Mouse (Mus musculus): Measurements from ENCODE around the gene Jade2.

Jade2 gene

GRCm38 (mm10) chr11:51857081-51857671 is at the start of gene Jade2:
TSS of gene Jade2 (minus strand) at chr11:51857653.
- no peak for DNase-seq (ENCODE audit: low read depth in 1 of 2, low spot score in 2 of 2)

- no peak for DNase-seq (ENCODE audit: low read depth in 1 of 2, low spot score in 2 of 2)
These were observed 46.8 kb upstream of the Jade2 start for GRCm38 (mm10) chr11:51904224-51904623.

GRCm38 (mm10) chr11:51899691-51900090 is 42.2 kb upstream of the Jade2 start:
- DNase-seq (ENCODE audit: low read depth in 1 of 2, low spot score in 2 of 2), result no peak

- no peak for DNase-seq (ENCODE audit: low read depth in 1 of 2, low spot score in 2 of 2)
These were observed 41.0 kb upstream of the Jade2 start for GRCm38 (mm10) chr11:51898326-51899080.

- DNase-seq (ENCODE audit: low read depth in 1 of 2, low spot score in 2 of 2), result no peak
These were observed 39.9 kb upstream of the Jade2 start for GRCm38 (mm10) chr11:51897311-51897710.

GRCm38 (mm10) chr11:51896012-51896411 is 38.6 kb upstream of the Jade2 start:
- no peak for DNase-seq (ENCODE audit: low read depth in 1 of 2, low spot score in 2 of 2)

- DNase-seq (ENCODE audit: low read depth in 1 of 2, low spot score in 2 of 2), result no peak
These were observed 28.2 kb upstream of the Jade2 start for GRCm38 (mm10) chr11:51885681-51886080.

GRCm38 (mm10) chr11:51884092-51884491 is 26.6 kb upstream of the Jade2 start:
- no peak for DNase-seq (ENCODE audit: low read depth in 1 of 2, low spot score in 2 of 2)

GRCm38 (mm10) chr11:51883670-51884069 is 26.2 kb upstream of the Jade2 start:
- no peak for DNase-seq (ENCODE audit: low read depth in 1 of 2, low spot score in 2 of 2)

- DNase-seq (ENCODE audit: low read depth in 1 of 2, low spot score in 2 of 2), result no peak
These were observed 24.3 kb upstream of the Jade2 start for GRCm38 (mm10) chr11:51881776-51882175.

- no peak for DNase-seq (ENCODE audit: low read depth in 1 of 2, low spot score in 2 of 2)
These were observed 23.7 kb upstream of the Jade2 start for GRCm38 (mm10) chr11:51881041-51881730.

GRCm38 (mm10) chr11:51876943-51877344 is 19.5 kb upstream of the Jade2 start:
- no peak for DNase-seq (ENCODE audit: low read depth in 1 of 2, low spot score in 2 of 2)

- DNase-seq (ENCODE audit: low read depth in 1 of 2, low spot score in 2 of 2), result no peak
These were observed 18.3 kb upstream of the Jade2 start for GRCm38 (mm10) chr11:51875792-51876195.

- no peak for DNase-seq (ENCODE audit: low read depth in 1 of 2, low spot score in 2 of 2)
These were observed 17.6 kb upstream of the Jade2 start for GRCm38 (mm10) chr11:51875086-51875485.

GRCm38 (mm10) chr11:51874266-51875036 is 17.0 kb upstream of the Jade2 start:
- no peak for DNase-seq (ENCODE audit: low read depth in 1 of 2, low spot score in 2 of 2)

GRCm38 (mm10) chr11:51873141-51873540 is 15.7 kb upstream of the Jade2 start:
- no peak for DNase-seq (ENCODE audit: low read depth in 1 of 2, low spot score in 2 of 2)

- DNase-seq (ENCODE audit: low read depth in 1 of 2, low spot score in 2 of 2), result no peak
These were observed 9.8 kb upstream of the Jade2 start for GRCm38 (mm10) chr11:51867261-51867660.

- no peak for DNase-seq (ENCODE audit: low read depth in 1 of 2, low spot score in 2 of 2)
These were observed 8.6 kb upstream of the Jade2 start for GRCm38 (mm10) chr11:51866020-51866419.

- DNase-seq (ENCODE audit: low read depth in 1 of 2, low spot score in 2 of 2), result no peak
These were observed 3.2 kb upstream of the Jade2 start for GRCm38 (mm10) chr11:51860666-51861065.

- DNase-seq (ENCODE audit: low read depth in 1 of 2, low spot score in 2 of 2), result no peak
These were observed 2.1 kb upstream of the Jade2 start for GRCm38 (mm10) chr11:51859561-51859960.

- DNase-seq (ENCODE audit: low read depth in 1 of 2, low spot score in 2 of 2), result peak in 1 of 2 experiments; percentile 48
These were observed 1.1 kb upstream of the Jade2 start for GRCm38 (mm10) chr11:51858528-51859051.
